Mouse (Mus musculus): ENCODE measurements around the gene Sos1. TPM values are rescaled to one million over a fixed set of nuclear protein-coding genes. Genes with fewer than 3 reads are reported as not detected.

Gene Sos1
- polyA plus RNA-seq, 1 experiment: 1.3 TPM

DNA sequence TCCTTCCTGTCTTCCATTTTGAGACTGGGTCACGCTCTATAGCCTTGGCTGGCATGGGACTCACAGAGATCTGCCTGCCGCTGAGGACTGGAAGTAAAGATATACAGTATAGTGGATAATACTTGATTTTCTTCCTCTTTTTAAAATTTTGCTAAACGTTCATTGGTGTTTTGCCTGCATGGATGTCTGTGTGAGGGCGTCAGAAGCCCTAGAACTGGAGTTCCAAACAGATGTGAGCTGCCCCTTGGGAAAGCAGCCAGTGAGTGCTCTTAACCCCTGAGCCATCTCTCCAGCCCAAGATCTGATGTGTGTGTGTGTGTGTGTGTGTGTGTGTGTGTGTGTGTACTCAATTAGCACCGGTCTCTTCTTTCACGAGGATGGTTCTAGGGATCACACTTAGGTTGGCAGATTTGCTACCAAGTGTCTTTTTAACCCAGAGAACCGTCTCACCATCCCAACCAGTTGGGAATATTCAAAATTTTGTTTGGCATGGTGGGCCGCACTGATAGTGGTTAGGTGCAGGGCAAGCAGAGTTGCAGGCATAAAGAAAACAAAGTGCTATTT lies 16.4 kb upstream of the Sos1 start:
- H3K4me3 ChIP-seq (replicated peaks): no peak overlapping the region
- H3K4me1 ChIP-seq: peaks cover 44% of the 10 kb centered on the region
- H3K9me3 ChIP-seq: no peaks in the 10 kb centered on the region
- peaks cover 6% of the 10 kb centered on the region for H3K36me3 ChIP-seq (replicated peaks; ENCODE audit: low read length)
- no peaks in the 10 kb centered on the region for H3K27me3 ChIP-seq (replicated peaks)
- TF ChIP-seq FLI1 (IDR thresholded peaks at IDR 0.05; ENCODE audit: low read length) (no peak), GATA1 (IDR thresholded peaks at IDR 0.05; ENCODE audit: borderline replicate concordance, low read length) (no peak)

DNA sequence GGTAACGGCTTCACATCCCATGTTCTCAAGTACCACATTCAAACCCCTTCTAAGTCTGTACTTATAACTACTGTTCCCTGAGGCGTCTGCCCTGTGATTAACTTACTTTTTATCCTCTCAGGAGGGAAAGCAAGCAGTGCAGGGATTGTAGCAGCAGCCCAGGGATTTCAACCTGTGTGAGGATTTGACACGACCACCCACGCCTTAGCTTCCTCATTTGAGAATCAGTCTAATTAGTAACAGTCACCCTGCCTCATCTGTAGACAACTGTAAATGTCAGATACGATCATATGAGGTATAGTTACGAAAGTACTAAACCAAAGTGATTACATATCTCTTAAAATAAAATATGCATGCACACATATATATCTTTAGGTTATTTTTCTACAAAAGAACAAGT lies 15.9 kb upstream of the Sos1 start:
- H3K4me1 ChIP-seq: peaks cover 44% of the 10 kb centered on the region
- H3K9me3 ChIP-seq: no peaks in the 10 kb centered on the region
- TF ChIP-seq GATA1 (IDR thresholded peaks at IDR 0.05; ENCODE audit: borderline replicate concordance, low read length) (no peak), FLI1 (IDR thresholded peaks at IDR 0.05; ENCODE audit: low read length) (no peak)
- H3K4me3 ChIP-seq (replicated peaks): no peak overlapping the region
- no peaks in the 10 kb centered on the region for H3K27me3 ChIP-seq (replicated peaks)
- peaks cover 6% of the 10 kb centered on the region for H3K36me3 ChIP-seq (replicated peaks; ENCODE audit: low read length)

DNA sequence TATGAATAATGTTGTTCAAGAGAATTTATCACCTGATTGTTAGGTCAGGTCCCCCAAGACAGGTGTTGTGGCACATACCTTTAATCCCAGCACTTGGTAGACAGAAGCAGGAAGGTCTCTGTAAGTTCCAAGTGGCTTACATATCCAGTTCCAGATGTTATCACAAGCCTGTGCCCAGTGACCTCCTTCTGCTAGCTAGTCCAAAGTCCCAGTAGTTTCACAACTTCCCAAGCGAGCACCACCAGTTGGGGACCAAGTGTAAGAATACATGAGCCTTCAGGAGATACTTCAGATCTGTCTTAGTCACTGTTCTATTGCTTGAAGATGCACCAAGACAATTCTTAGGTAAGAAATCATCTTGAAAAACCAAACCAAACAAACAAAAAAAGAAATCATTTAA lies 13.6 kb upstream of the Sos1 start:
- no peaks in the 10 kb centered on the region for H3K27me3 ChIP-seq (replicated peaks)
- no peak overlapping the region for H3K4me3 ChIP-seq (replicated peaks)
- no peaks in the 10 kb centered on the region for H3K9me3 ChIP-seq
- H3K36me3 ChIP-seq (replicated peaks; ENCODE audit: low read length): peaks cover 6% of the 10 kb centered on the region
- TF ChIP-seq FLI1 (IDR thresholded peaks at IDR 0.05; ENCODE audit: low read length) (no peak), GATA1 (IDR thresholded peaks at IDR 0.05; ENCODE audit: borderline replicate concordance, low read length) (no peak)
- peaks cover 38% of the 10 kb centered on the region for H3K4me1 ChIP-seq

DNA sequence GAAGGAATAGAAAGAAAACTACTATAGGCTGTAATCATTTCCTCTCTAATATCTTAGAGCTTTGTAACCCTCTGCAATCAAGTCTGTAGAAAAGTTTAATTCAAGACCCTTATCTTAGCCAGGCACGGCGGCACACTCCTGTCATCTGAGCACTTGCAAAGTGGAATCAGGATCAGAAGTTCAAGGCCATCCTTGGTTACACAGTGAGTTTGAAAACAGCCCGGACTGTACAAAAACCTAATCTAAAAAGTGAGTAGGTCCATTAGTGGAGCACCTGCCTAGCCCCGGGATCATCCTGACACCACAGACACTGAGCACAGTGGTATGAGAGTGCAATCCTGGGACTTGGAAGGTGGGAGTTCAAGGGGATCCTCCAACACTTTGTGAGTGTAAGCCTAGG lies 12.6 kb upstream of the Sos1 start:
- H3K4me1 ChIP-seq: peaks cover 39% of the 10 kb centered on the region
- no peaks in the 10 kb centered on the region for H3K27me3 ChIP-seq (replicated peaks)
- H3K36me3 ChIP-seq (replicated peaks; ENCODE audit: low read length): peaks cover 6% of the 10 kb centered on the region
- H3K4me3 ChIP-seq (replicated peaks): no peak overlapping the region
- no peak for TF ChIP-seq FLI1 (IDR thresholded peaks at IDR 0.05; ENCODE audit: low read length)
- no peak for TF ChIP-seq GATA1 (IDR thresholded peaks at IDR 0.05; ENCODE audit: borderline replicate concordance, low read length)
- no peaks in the 10 kb centered on the region for H3K9me3 ChIP-seq

DNA sequence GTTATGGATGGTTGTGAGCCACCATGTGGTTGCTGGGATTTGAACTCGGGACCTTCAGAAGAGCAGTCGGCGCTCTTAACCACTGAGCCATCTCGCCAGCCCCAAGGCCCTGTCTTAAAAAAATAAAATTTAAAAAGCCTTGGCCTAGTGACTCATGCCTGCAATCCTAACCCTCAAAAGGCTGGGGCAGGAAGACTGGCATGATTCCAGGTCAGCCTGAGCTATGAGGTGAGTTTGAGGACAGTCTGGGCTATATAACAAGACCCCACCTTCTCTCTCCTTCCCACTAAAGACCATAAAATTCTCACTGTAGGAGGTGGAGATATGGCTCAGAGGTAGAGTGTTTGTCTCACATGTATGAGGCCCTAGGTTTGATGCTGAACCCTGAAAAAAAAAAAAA lies 12.0 kb upstream of the Sos1 start:
- Histone ChIP-seq H3K9me3 (peaks cover under 1% of the 10 kb centered on the region), H3K27me3 (replicated peaks) (no peaks in the 10 kb centered on the region), H3K4me1 (peaks cover 38% of the 10 kb centered on the region), H3K36me3 (replicated peaks; ENCODE audit: low read length) (peaks cover 6% of the 10 kb centered on the region), H3K4me3 (replicated peaks) (no peak overlapping the region)
- TF ChIP-seq FLI1 (IDR thresholded peaks at IDR 0.05; ENCODE audit: low read length) (no peak), GATA1 (IDR thresholded peaks at IDR 0.05; ENCODE audit: borderline replicate concordance, low read length) (no peak)

DNA sequence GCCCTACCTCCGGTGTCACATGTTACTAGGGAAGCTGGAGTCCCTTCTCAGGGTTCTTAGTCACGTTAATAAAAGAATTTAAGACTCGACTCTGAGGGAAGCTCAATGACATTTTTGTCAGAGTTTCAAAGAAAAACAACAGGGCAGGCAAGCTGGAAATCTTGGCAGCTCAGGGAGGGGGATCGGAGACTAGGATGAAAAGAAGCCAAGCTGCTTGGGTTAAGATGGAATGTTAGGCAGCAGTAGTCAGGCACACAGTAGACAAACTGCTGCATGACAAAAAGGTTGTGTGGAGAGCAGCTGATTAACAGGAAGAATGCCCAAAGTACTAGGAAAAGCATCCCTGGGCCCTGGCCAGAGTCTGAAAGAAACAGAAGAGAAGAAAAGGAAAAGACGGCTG lies 9.9 kb upstream of the Sos1 start:
- peaks cover 10% of the 10 kb centered on the region for H3K36me3 ChIP-seq (replicated peaks; ENCODE audit: low read length)
- TF ChIP-seq GATA1 (IDR thresholded peaks at IDR 0.05; ENCODE audit: borderline replicate concordance, low read length): no peak
- no peak for TF ChIP-seq FLI1 (IDR thresholded peaks at IDR 0.05; ENCODE audit: low read length)

DNA sequence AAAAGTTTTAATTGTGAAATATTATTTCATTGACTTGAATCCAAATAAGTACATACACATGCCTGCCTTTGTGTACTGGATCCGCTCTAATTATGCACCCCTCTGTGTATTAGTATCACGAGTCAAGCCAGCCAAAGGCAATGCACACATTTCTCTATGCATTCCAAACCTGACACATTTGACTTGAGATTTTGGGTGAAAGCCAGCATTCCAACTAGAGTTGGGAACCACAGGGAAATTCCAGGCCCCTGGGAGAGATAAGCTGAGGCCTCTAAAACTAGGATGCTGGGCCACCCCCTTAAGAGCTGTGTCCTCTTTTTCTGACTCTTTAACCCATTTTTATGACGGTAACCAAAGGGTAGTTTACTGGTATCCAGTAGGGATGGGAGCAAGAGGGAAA lies 8.7 kb upstream of the Sos1 start:
- Histone ChIP-seq H3K4me1 (peaks cover 48% of the 10 kb centered on the region), H3K36me3 (replicated peaks; ENCODE audit: low read length) (peaks cover 5% of the 10 kb centered on the region), H3K27me3 (replicated peaks) (no peaks in the 10 kb centered on the region), H3K9me3 (peaks cover 6% of the 10 kb centered on the region), H3K4me3 (replicated peaks) (no peak overlapping the region)
- TF ChIP-seq GATA1 (IDR thresholded peaks at IDR 0.05; ENCODE audit: borderline replicate concordance, low read length): no peak
- TF ChIP-seq FLI1 (IDR thresholded peaks at IDR 0.05; ENCODE audit: low read length): no peak

More for the DNA sequence above, 9.9 kb upstream of the Sos1 start:
- peaks cover 6% of the 10 kb centered on the region for H3K9me3 ChIP-seq
- peaks cover 41% of the 10 kb centered on the region for H3K4me1 ChIP-seq
- no peak overlapping the region for H3K4me3 ChIP-seq (replicated peaks)
- H3K27me3 ChIP-seq (replicated peaks): no peaks in the 10 kb centered on the region

DNA sequence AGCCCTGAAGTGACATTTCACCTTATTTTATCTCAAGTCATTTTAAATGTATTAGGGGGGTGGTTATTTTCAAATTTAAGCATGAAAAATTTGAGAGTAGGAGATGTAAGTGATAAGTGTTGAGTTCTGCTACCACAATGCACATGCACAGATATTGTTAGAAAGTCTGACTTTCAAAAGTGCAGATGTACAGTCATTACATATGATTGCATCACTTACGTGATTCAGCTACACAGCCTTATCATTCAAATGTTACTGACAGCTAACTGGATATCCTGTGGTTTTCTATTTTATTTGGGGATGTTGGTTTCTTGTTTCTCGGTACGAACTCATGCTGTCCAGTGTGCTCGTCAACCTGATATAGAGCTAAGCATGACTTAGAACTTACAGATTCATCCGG lies 4.9 kb upstream of the Sos1 start:
- TF ChIP-seq GATA1 (IDR thresholded peaks at IDR 0.05; ENCODE audit: borderline replicate concordance, low read length) (no peak), FLI1 (IDR thresholded peaks at IDR 0.05; ENCODE audit: low read length) (no peak)
- Histone ChIP-seq H3K4me1 (peaks cover 67% of the 10 kb centered on the region), H3K36me3 (replicated peaks; ENCODE audit: low read length) (peaks cover 4% of the 10 kb centered on the region), H3K9me3 (peaks cover 6% of the 10 kb centered on the region), H3K27me3 (replicated peaks) (no peaks in the 10 kb centered on the region), H3K4me3 (replicated peaks) (no peak overlapping the region)

DNA sequence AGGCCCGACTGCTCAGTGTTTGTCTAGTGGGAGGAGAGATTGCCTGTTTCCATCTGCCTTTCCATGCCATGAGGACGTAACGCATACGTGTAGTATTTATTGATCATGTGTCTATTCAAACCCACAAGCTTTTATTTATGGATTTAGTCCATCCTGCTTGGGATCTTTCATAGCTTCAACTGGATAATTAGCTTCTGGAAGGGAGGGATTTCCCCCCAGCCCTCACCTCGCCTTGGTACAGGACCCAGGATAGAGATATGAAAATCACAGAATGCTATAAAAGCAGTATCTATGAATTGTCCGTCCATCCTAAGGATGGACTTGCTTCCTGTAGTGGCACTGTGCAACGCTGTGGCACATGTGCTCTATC lies 587 bp upstream of the Sos1 start:
- TF ChIP-seq FLI1 (IDR thresholded peaks at IDR 0.05; ENCODE audit: low read length): no peak
- no peak for TF ChIP-seq GATA1 (IDR thresholded peaks at IDR 0.05; ENCODE audit: borderline replicate concordance, low read length)
- Histone ChIP-seq H3K27me3 (replicated peaks) (no peaks in the 10 kb centered on the region), H3K9me3 (no peaks in the 10 kb centered on the region), H3K36me3 (replicated peaks; ENCODE audit: low read length) (peaks cover 7% of the 10 kb centered on the region), H3K4me1 (peaks cover 72% of the 10 kb centered on the region), H3K4me3 (replicated peaks) (peak overlapping the region; percentile 98)

DNA sequence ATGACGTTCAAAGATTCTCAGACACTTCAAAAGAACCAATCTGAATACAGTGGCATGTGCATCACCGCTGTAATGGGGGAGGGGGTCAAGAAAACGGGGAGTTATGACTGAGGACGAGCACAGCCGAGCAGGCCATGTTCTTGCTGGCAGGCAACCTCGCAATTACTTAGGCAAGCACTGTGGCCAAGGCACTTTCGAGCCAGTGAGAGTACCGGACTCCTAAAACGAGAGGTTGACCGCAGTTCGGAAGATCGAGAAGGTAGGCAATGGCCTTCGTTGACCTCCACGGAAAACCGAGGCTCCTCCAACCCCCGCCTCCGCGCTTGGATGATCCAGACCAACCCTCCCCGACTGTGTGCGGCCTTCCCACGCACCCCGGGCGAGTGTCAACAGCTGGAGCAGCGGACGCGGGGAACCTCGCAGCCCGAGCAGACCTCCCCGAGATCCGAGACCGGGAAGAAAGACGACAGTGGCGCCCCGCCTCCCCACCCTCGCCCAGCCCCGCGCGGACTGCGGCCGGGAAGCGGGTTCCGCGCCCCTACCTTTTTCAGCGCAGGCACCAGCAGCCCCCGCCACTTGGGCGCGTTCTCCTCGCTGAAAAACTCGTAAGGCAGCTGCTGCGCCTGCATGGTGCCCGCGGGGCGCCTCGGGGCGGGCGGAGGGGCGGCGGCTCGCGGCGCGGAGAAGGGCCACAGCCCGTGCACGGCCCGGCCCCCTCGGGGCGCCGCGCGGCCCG lies 790 bp downstream of the Sos1 start:
- peak overlapping the region; percentile 98 for H3K4me3 ChIP-seq (replicated peaks)
- TF ChIP-seq GATA1 (IDR thresholded peaks at IDR 0.05; ENCODE audit: borderline replicate concordance, low read length): no peak
- no peak for TF ChIP-seq FLI1 (IDR thresholded peaks at IDR 0.05; ENCODE audit: low read length)
- H3K36me3 ChIP-seq (replicated peaks; ENCODE audit: low read length): peaks cover 17% of the 10 kb centered on the region
- peaks cover 68% of the 10 kb centered on the region for H3K4me1 ChIP-seq
- no peaks in the 10 kb centered on the region for H3K27me3 ChIP-seq (replicated peaks)
- no peaks in the 10 kb centered on the region for H3K9me3 ChIP-seq

All from megakaryocyte, embryonic 14.5 days (primary cell).